ENCODE assay signal across 8 mouse cellular contexts in genomic region chr7:24133425-24133995, GRCm38 (mm10). TPM values are rescaled to one million over a fixed set of nuclear protein-coding genes. Genes with fewer than 3 reads are reported as not detected.
A peak's percentile ranks its signal among the peaks of the same experiment; 100 is the strongest.
DNase-seq lines count a peak whose midpoint lies in the region; ATAC-seq and TF ChIP-seq lines count a peak whose summit lies in the region.

No protein-coding gene starts in this region.

- WGBS in kidney, postnatal 0 days = 21% methylated on average over 6 of the region's 6 CpGs
- WGBS in hindbrain, embryonic 10.5 days = 18% methylated on average over 6 of the region's 6 CpGs
- WGBS in midbrain, embryonic 12.5 days = 17% methylated on average over 6 of the region's 6 CpGs

- H3K27me3 ChIP-seq in kidney, postnatal 0 days (ENCODE audit: insufficient read depth, low read length) = no peaks in the 10 kb centered on the region
- H3K27me3 ChIP-seq in hindbrain, embryonic 10.5 days (ENCODE audit: insufficient read depth, poor library complexity, severe bottlenecking) = no peaks in the 10 kb centered on the region
- no peaks in the 10 kb centered on the region for H3K27me3 ChIP-seq in midbrain, embryonic 12.5 days

- 0 out of 2 replicates have a peak, but pooled peaks cover under 1% of the 10 kb centered on the region for H3K36me3 ChIP-seq in kidney, postnatal 0 days (ENCODE audit: insufficient read depth, low read length)
- peaks cover 28% of the 10 kb centered on the region for H3K36me3 ChIP-seq in hindbrain, embryonic 10.5 days
- peaks cover 24% of the 10 kb centered on the region for H3K36me3 ChIP-seq in midbrain, embryonic 12.5 days

- H3K4me3 ChIP-seq in kidney, postnatal 0 days (replicated peaks; ENCODE audit: low read depth, low read length) = peak overlapping the region; percentile 76
- peak overlapping the region; percentile 97 for H3K4me3 ChIP-seq in bone marrow macrophage, adult 2 months (ENCODE audit: insufficient read depth, low read length)
- H3K4me3 ChIP-seq in hindbrain, embryonic 10.5 days = peak overlapping the region; percentile 86
- peak overlapping the region; percentile 75 for H3K4me3 ChIP-seq in midbrain, embryonic 12.5 days

- peak overlapping the region; percentile 74 for H3K9ac ChIP-seq in kidney, postnatal 0 days (ENCODE audit: low read depth, low read length)
- peak overlapping the region; percentile 81 for H3K9ac ChIP-seq in midbrain, embryonic 12.5 days (replicated peaks)

- H3K9me3 ChIP-seq in kidney, postnatal 0 days (replicated peaks; ENCODE audit: low read length) = no peaks in the 10 kb centered on the region
- 0 out of 2 replicates have a peak, but pooled peaks cover 4% of the 10 kb centered on the region for H3K9me3 ChIP-seq in hindbrain, embryonic 10.5 days
- no peaks in the 10 kb centered on the region for H3K9me3 ChIP-seq in midbrain, embryonic 12.5 days

- H3K4me2 ChIP-seq in kidney, postnatal 0 days (ENCODE audit: low read length) = peak overlapping the region; percentile 69
- peak overlapping the region; percentile 75 for H3K4me2 ChIP-seq in midbrain, embryonic 12.5 days (replicated peaks)

- no peak overlapping the region for H3K27ac ChIP-seq in kidney, postnatal 0 days
- H3K27ac ChIP-seq in bone marrow macrophage, adult 2 months (ENCODE audit: insufficient read depth, low read depth, low read length) = no peak overlapping the region
- peak overlapping the region; percentile 87 for H3K27ac ChIP-seq in hindbrain, embryonic 10.5 days
- H3K27ac ChIP-seq in midbrain, embryonic 12.5 days (replicated peaks) = 0 out of 2 replicates have a peak overlapping the region, but pooled peaks have one; percentile 25

- H3K4me1 ChIP-seq in kidney, postnatal 0 days (replicated peaks; ENCODE audit: insufficient read depth, low read length) = peaks cover 8% of the 10 kb centered on the region; the same call in 1 of the 2 replicates
- peaks cover 5% of the 10 kb centered on the region for H3K4me1 ChIP-seq in bone marrow macrophage, adult 2 months (ENCODE audit: control insufficient read depth, insufficient read depth, low read length)
- H3K4me1 ChIP-seq in hindbrain, embryonic 10.5 days (replicated peaks) = peaks cover 13% of the 10 kb centered on the region
- H3K4me1 ChIP-seq in midbrain, embryonic 12.5 days = peaks cover 11% of the 10 kb centered on the region

- TF ChIP-seq CTCF in kidney, postnatal 0 days (IDR thresholded peaks at IDR 0.05; ENCODE audit: low read depth) = no peak
- TF ChIP-seq CTCF in bone marrow macrophage, adult 2 months (IDR thresholded peaks at IDR 0.05; ENCODE audit: low read depth, low read length) = no peak

- ATAC-seq in kidney, postnatal 0 days (replicated peaks; ENCODE audit: low FRiP score, low read depth) = no peak
- ATAC-seq in midbrain, embryonic 12.5 days (ENCODE audit: low FRiP score, low read depth) = peak; percentile 70

- DNase-seq in kidney, postnatal 0 days (ENCODE audit: low spot score) = no peak
- DNase-seq in kidney, adult 18-20 months = no peak
- DNase-seq in hindbrain, embryonic 10.5 days (ENCODE audit: low spot score) = no peak
- DNase-seq in ovary, postnatal 14 days (ENCODE audit: low spot score) = no peak
- DNase-seq in B cell, adult 2 months = no peak
- no peak for DNase-seq in urinary bladder, postnatal 36 days (ENCODE audit: low spot score in 2 of 2)

- no peak for TF ChIP-seq POLR2A in bone marrow macrophage, adult 2 months (IDR thresholded peaks at IDR 0.05; ENCODE audit: borderline replicate concordance, low read depth, low read length)

RNA-seq across cellular contexts. Expression of gene Zfp235, which starts 0.5 kb away (rescaled TPM):
- polyA plus RNA-seq in kidney, postnatal 0 days (2015; fragmentation: Nextera tagmentation; extraction: Ambion mirVana) = 12.4 and 13.3 TPM in 2 replicates
- polyA plus RNA-seq in bone marrow macrophage, adult 2 months (2012; ENCODE audit: insufficient read depth, insufficient read length, missing spikeins) = 6.4 and 7.0 TPM in 2 replicates
- 12.9 and 14.6 TPM in 2 replicates for polyA plus RNA-seq in hindbrain, embryonic 10.5 days (2016; fragmentation: Nextera tagmentation; extraction: Ambion mirVana)
- polyA plus RNA-seq in midbrain, embryonic 12.5 days (2016; fragmentation: Nextera tagmentation; extraction: Ambion mirVana) = 15.3 and 17.1 TPM in 2 replicates

RNA-seq across cellular contexts. Expression of gene Zfp112, which starts 21.4 kb away (rescaled TPM):
- 4.5 and 4.6 TPM in 2 replicates for polyA plus RNA-seq in kidney, postnatal 0 days (2015; fragmentation: Nextera tagmentation; extraction: Ambion mirVana)
- polyA plus RNA-seq in bone marrow macrophage, adult 2 months (2012; ENCODE audit: insufficient read depth, insufficient read length, missing spikeins) = 0.38 and 1.2 TPM in 2 replicates
- polyA plus RNA-seq in hindbrain, embryonic 10.5 days (2016; fragmentation: Nextera tagmentation; extraction: Ambion mirVana) = 3.3 and 5.4 TPM in 2 replicates
- 8.1 and 8.3 TPM in 2 replicates for polyA plus RNA-seq in midbrain, embryonic 12.5 days (2016; fragmentation: Nextera tagmentation; extraction: Ambion mirVana)

RNA-seq across cellular contexts. Expression of gene Zfp114, which starts 41.4 kb away (rescaled TPM):
- polyA plus RNA-seq in kidney, postnatal 0 days (2015; fragmentation: Nextera tagmentation; extraction: Ambion mirVana) = 2.2 and 2.4 TPM in 2 replicates
- 0.50 TPM in 1 of 2 replicates, not detected in the other for polyA plus RNA-seq in bone marrow macrophage, adult 2 months (2012; ENCODE audit: insufficient read depth, insufficient read length, missing spikeins)
- polyA plus RNA-seq in hindbrain, embryonic 10.5 days (2016; fragmentation: Nextera tagmentation; extraction: Ambion mirVana) = 3.9 and 5.1 TPM in 2 replicates
- polyA plus RNA-seq in midbrain, embryonic 12.5 days (2016; fragmentation: Nextera tagmentation; extraction: Ambion mirVana) = 6.1 and 7.4 TPM in 2 replicates

RNA-seq across cellular contexts. Expression of gene Zfp180, which starts 51.8 kb away (rescaled TPM):
- polyA plus RNA-seq in kidney, postnatal 0 days (2015; fragmentation: Nextera tagmentation; extraction: Ambion mirVana) = 12.1 and 13.6 TPM in 2 replicates
- 10.8 and 11.2 TPM in 2 replicates for polyA plus RNA-seq in bone marrow macrophage, adult 2 months (2012; ENCODE audit: insufficient read depth, insufficient read length, missing spikeins)
- 25.9 and 29.4 TPM in 2 replicates for polyA plus RNA-seq in hindbrain, embryonic 10.5 days (2016; fragmentation: Nextera tagmentation; extraction: Ambion mirVana)
- 32.4 and 34.9 TPM in 2 replicates for polyA plus RNA-seq in midbrain, embryonic 12.5 days (2016; fragmentation: Nextera tagmentation; extraction: Ambion mirVana)

Comparison
In these comparisons a context has a peak if more than half of its experiments do, and no peak if none do; other contexts are left out.
1. H3K27ac ChIP-seq: peak in hindbrain, embryonic 10.5 days (single experiment) and midbrain, embryonic 12.5 days (single experiment); none in kidney, postnatal 0 days (single experiment) and bone marrow macrophage, adult 2 months (single experiment).
2. Peak in every context shown above with its lines, with median percentiles within 50 percentile points of each other: H3K4me3 ChIP-seq.